Mouse (Mus musculus): ENCODE measurements around the gene Clec4f.

Clec4f gene

GRCm38 (mm10) chr6:83626781-83627180 is 29.2 kb downstream of the Clec4f start:
- DNase-seq, result no peak

GRCm38 (mm10) chr6:83619955-83620354 is 36.0 kb downstream of the Clec4f start:
- DNase-seq, result no peak

- no peak for DNase-seq
Observed at GRCm38 (mm10) chr6:83617581-83618335, 38.2 kb downstream of the Clec4f start.

GRCm38 (mm10) chr6:83616512-83616911 is 39.5 kb downstream of the Clec4f start:
- DNase-seq, result peak; percentile 37

GRCm38 (mm10) chr6:83614469-83614868 is 41.5 kb downstream of the Clec4f start:
- no peak for DNase-seq

GRCm38 (mm10) chr6:83612976-83613375 is 43.0 kb downstream of the Clec4f start:
- no peak for DNase-seq

- DNase-seq, result no peak
Observed at GRCm38 (mm10) chr6:83599636-83600174, 56.3 kb downstream of the Clec4f start.

- DNase-seq, result no peak
Observed at GRCm38 (mm10) chr6:83599060-83599550, 56.9 kb downstream of the Clec4f start.

GRCm38 (mm10) chr6:83598646-83599045 is 57.3 kb downstream of the Clec4f start:
- DNase-seq, result peak; percentile 46

GRCm38 (mm10) chr6:83597988-83598387 is 58.0 kb downstream of the Clec4f start:
- DNase-seq, result no peak

GRCm38 (mm10) chr6:83595035-83595434 is 61.0 kb downstream of the Clec4f start:
- DNase-seq, result no peak

All from right cerebral cortex, postnatal 4 days (tissue).